Mouse (Mus musculus): Measurements from ENCODE around the gene Mocs3. TPM values are rescaled to one million over a fixed set of nuclear protein-coding genes. Genes with fewer than 3 reads are reported as not detected.

The Mocs3 gene
- polyA plus RNA-seq, 1 experiment = 27.4 TPM

- TF ChIP-seq POLR2A (IDR thresholded peaks at IDR 0.05; ENCODE audit: control insufficient read depth, extremely low read depth, insufficient read depth, low read length, poor library complexity) (no peak), CTCF (IDR thresholded peaks at IDR 0.05; ENCODE audit: borderline replicate concordance, control insufficient read depth, extremely low read depth, insufficient read depth, low read length, poor library complexity) (no peak)
- no peaks in the 10 kb centered on the region; the same call in 1 of the 2 replicates for H3K36me3 ChIP-seq (ENCODE audit: control insufficient read depth, insufficient read depth, low read length)
- H3K4me1 ChIP-seq (replicated peaks; ENCODE audit: control insufficient read depth, insufficient read depth, low read length) = peaks cover 17% of the 10 kb centered on the region
- WGBS = 97% methylated on average over 5 of the region's 5 CpGs
- no peak overlapping the region for H3K4me3 ChIP-seq (ENCODE audit: control insufficient read depth, insufficient read depth, low read length)
- H3K27ac ChIP-seq (ENCODE audit: control insufficient read depth, insufficient read depth, low read length) = no peak overlapping the region
- H3K27me3 ChIP-seq (ENCODE audit: control insufficient read depth, insufficient read depth, low read length) = no peaks in the 10 kb centered on the region
- no peak for DNase-seq
Measured at GRCm38 (mm10) chr2:168233286-168233685, 2.9 kb downstream of the Mocs3 start.

- Histone ChIP-seq H3K4me3 (ENCODE audit: control insufficient read depth, insufficient read depth, low read length) (no peak overlapping the region), H3K27ac (ENCODE audit: control insufficient read depth, insufficient read depth, low read length) (no peak overlapping the region), H3K36me3 (ENCODE audit: control insufficient read depth, insufficient read depth, low read length) (no peaks in the 10 kb centered on the region; the same call in 1 of the 2 replicates), H3K4me1 (replicated peaks; ENCODE audit: control insufficient read depth, insufficient read depth, low read length) (no peaks in the 10 kb centered on the region), H3K27me3 (ENCODE audit: control insufficient read depth, insufficient read depth, low read length) (0 out of 2 replicates have a peak, but pooled peaks cover 2% of the 10 kb centered on the region)
- no peak for DNase-seq
- 94% methylated on average over 4 of the region's 4 CpGs for WGBS
- TF ChIP-seq POLR2A (IDR thresholded peaks at IDR 0.05; ENCODE audit: control insufficient read depth, extremely low read depth, insufficient read depth, low read length, poor library complexity) (no peak), CTCF (IDR thresholded peaks at IDR 0.05; ENCODE audit: borderline replicate concordance, control insufficient read depth, extremely low read depth, insufficient read depth, low read length, poor library complexity) (no peak)
Measured at GRCm38 (mm10) chr2:168238335-168238734, 7.9 kb downstream of the Mocs3 start.

GRCm38 (mm10) chr2:168242841-168243240 is 12.4 kb downstream of the Mocs3 start:
- no peak overlapping the region for H3K27ac ChIP-seq (ENCODE audit: control insufficient read depth, insufficient read depth, low read length)
- 0 out of 2 replicates have a peak, but pooled peaks cover 2% of the 10 kb centered on the region for H3K27me3 ChIP-seq (ENCODE audit: control insufficient read depth, insufficient read depth, low read length)

GRCm38 (mm10) chr2:168243278-168243677 is 12.9 kb downstream of the Mocs3 start:
- Histone ChIP-seq H3K4me1 (replicated peaks; ENCODE audit: control insufficient read depth, insufficient read depth, low read length) (no peaks in the 10 kb centered on the region), H3K36me3 (ENCODE audit: control insufficient read depth, insufficient read depth, low read length) (no peaks in the 10 kb centered on the region), H3K27me3 (ENCODE audit: control insufficient read depth, insufficient read depth, low read length) (0 out of 2 replicates have a peak, but pooled peaks cover 2% of the 10 kb centered on the region), H3K27ac (ENCODE audit: control insufficient read depth, insufficient read depth, low read length) (no peak overlapping the region), H3K4me3 (ENCODE audit: control insufficient read depth, insufficient read depth, low read length) (no peak overlapping the region)
- 85% methylated on average over 4 of the region's 4 CpGs for WGBS
- no peak for TF ChIP-seq CTCF (IDR thresholded peaks at IDR 0.05; ENCODE audit: borderline replicate concordance, control insufficient read depth, extremely low read depth, insufficient read depth, low read length, poor library complexity)
- TF ChIP-seq POLR2A (IDR thresholded peaks at IDR 0.05; ENCODE audit: control insufficient read depth, extremely low read depth, insufficient read depth, low read length, poor library complexity) = no peak
- no peak for DNase-seq

More at GRCm38 (mm10) chr2:168242841-168243240, 12.4 kb downstream of the Mocs3 start:
- no peaks in the 10 kb centered on the region for H3K4me1 ChIP-seq (replicated peaks; ENCODE audit: control insufficient read depth, insufficient read depth, low read length)
- no peaks in the 10 kb centered on the region for H3K36me3 ChIP-seq (ENCODE audit: control insufficient read depth, insufficient read depth, low read length)
- TF ChIP-seq CTCF (IDR thresholded peaks at IDR 0.05; ENCODE audit: borderline replicate concordance, control insufficient read depth, extremely low read depth, insufficient read depth, low read length, poor library complexity) (no peak), POLR2A (IDR thresholded peaks at IDR 0.05; ENCODE audit: control insufficient read depth, extremely low read depth, insufficient read depth, low read length, poor library complexity) (no peak)
- no peak overlapping the region for H3K4me3 ChIP-seq (ENCODE audit: control insufficient read depth, insufficient read depth, low read length)
- no peak for DNase-seq

- no peak overlapping the region for H3K4me3 ChIP-seq (ENCODE audit: control insufficient read depth, insufficient read depth, low read length)
- TF ChIP-seq CTCF (IDR thresholded peaks at IDR 0.05; ENCODE audit: borderline replicate concordance, control insufficient read depth, extremely low read depth, insufficient read depth, low read length, poor library complexity) = no peak
- no peak for TF ChIP-seq POLR2A (IDR thresholded peaks at IDR 0.05; ENCODE audit: control insufficient read depth, extremely low read depth, insufficient read depth, low read length, poor library complexity)
- WGBS = 76% methylated on average over 8 of the region's 8 CpGs
- H3K4me1 ChIP-seq (replicated peaks; ENCODE audit: control insufficient read depth, insufficient read depth, low read length) = no peaks in the 10 kb centered on the region
- DNase-seq = no peak
- no peaks in the 10 kb centered on the region for H3K36me3 ChIP-seq (ENCODE audit: control insufficient read depth, insufficient read depth, low read length)
- H3K27ac ChIP-seq (ENCODE audit: control insufficient read depth, insufficient read depth, low read length) = no peak overlapping the region
- 0 out of 2 replicates have a peak, but pooled peaks cover 2% of the 10 kb centered on the region for H3K27me3 ChIP-seq (ENCODE audit: control insufficient read depth, insufficient read depth, low read length)
Measured at GRCm38 (mm10) chr2:168245571-168245970, 15.1 kb downstream of the Mocs3 start.

- WGBS = 88% methylated on average over 8 of the region's 8 CpGs
- TF ChIP-seq CTCF (IDR thresholded peaks at IDR 0.05; ENCODE audit: borderline replicate concordance, control insufficient read depth, extremely low read depth, insufficient read depth, low read length, poor library complexity) = no peak
- no peak for TF ChIP-seq POLR2A (IDR thresholded peaks at IDR 0.05; ENCODE audit: control insufficient read depth, extremely low read depth, insufficient read depth, low read length, poor library complexity)
- Histone ChIP-seq H3K4me3 (ENCODE audit: control insufficient read depth, insufficient read depth, low read length) (no peak overlapping the region), H3K4me1 (replicated peaks; ENCODE audit: control insufficient read depth, insufficient read depth, low read length) (no peaks in the 10 kb centered on the region), H3K27ac (ENCODE audit: control insufficient read depth, insufficient read depth, low read length) (no peak overlapping the region), H3K27me3 (ENCODE audit: control insufficient read depth, insufficient read depth, low read length) (no peaks in the 10 kb centered on the region), H3K36me3 (ENCODE audit: control insufficient read depth, insufficient read depth, low read length) (no peaks in the 10 kb centered on the region)
- DNase-seq = no peak
Measured at GRCm38 (mm10) chr2:168248167-168248855, 17.9 kb downstream of the Mocs3 start.
